Mouse (Mus musculus) spleen, adult 2 months (tissue): ENCODE results near the gene Ss18l2.

Source experiments
- CTCF ChIP-seq: fragments of 200-500 bp; IDR thresholded peaks from 2 replicates; pipeline ENCODE4 v1.5.1; 2011; ENCODE audit warnings: mild to moderate bottlenecking, inconsistent platforms; ENCODE audit not compliant: insufficient read depth, insufficient read length, insufficient replicate concordance; ENCODE audit errors: extremely low read depth
- POLR2A ChIP-seq: fragments of 200-500 bp; IDR thresholded peaks from 2 replicates; pipeline ENCODE4 v1.6.1; 2011; ENCODE audit warnings: low read depth, low read length, inconsistent platforms

DNA sequence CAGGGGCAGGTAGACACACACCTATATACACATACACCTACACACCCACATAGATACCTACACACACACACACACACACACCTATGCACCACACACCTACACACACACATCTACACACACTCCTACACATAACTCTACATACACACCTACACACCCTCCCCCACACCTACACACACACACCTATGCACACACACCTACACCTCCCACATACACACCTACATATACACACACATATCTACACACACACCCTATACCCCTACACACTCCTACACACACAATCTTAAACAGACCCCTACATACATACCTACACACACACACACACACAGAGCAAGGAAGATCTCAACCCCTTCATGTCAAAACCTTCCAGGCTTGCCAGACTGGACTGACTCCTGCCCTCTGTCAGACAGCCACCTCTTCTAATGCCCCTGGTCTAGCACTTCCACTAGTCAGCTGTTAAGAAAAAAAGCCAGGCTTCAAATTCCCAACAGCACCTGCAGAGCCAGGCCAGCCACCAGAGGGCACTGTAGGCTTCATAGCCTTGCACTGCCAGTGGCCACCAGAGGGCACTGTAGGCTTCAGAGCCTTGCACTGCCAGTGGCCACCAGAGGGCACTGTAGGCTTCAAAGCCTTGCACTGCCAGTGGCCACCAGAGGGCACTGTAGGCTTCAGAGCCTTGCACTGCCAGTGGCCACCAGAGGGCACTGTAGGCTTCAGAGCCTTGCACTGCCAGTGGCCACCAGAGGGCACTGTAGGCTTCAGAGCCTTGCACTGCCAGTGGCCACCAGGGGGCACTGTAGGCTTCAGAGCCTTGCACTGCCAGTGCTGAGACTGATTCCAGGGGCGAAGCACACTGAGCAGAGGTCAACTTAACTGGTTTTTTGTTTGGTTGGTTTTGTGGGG, 12.7 kb upstream of the Ss18l2 start:
- peak; percentile 73 for TF ChIP-seq CTCF
- no peak for TF ChIP-seq POLR2A
